Mouse (Mus musculus): ENCODE data around the gene Tmem108. TPM values are rescaled to one million over a fixed set of nuclear protein-coding genes. Genes with fewer than 3 reads are reported as not detected.

Gene Tmem108
- polyA plus RNA-seq, 1 experiment, result 1.0 TPM

DNA sequence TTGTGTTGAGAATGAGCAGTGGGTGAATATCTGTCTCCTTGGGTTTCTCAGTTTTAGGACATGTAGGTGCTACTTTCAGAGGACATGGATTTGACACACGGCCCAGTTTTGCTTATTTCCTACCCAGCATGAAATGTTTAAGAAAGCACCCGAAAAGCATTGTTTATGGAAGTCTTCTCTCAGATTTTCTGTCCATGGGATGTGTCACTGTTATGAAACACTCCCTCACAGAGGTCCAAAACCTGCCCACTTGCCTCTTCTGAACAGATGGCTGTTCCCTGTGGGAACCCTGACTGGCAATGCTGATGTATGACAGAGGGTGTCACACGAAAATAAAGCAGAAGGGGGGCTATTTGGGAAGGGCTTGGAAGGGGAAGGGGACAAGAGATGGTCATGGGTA is 212.5 kb downstream of the Tmem108 start:
- no peak for DNase-seq (ENCODE audit: low spot score)

DNA sequence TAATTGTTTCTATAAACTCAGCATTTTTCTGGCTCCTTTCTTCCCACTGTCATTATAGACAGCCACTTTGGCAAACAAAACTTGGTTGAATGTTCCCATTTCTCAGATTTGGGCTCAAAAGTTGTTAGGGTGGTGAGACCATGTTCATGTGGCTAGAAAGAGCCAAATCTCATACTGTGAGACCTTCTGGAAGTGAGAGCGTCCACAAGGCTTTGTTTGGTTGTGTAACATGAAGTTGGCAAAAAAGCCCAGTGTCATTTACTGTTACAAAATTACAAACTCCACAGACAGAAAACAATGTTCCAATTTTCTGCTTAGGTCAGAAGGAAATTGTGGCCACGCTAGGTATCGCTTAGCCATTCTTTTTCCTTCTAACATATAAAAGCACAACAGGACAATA is 213.0 kb downstream of the Tmem108 start:
- DNase-seq (ENCODE audit: low spot score), result no peak

DNA sequence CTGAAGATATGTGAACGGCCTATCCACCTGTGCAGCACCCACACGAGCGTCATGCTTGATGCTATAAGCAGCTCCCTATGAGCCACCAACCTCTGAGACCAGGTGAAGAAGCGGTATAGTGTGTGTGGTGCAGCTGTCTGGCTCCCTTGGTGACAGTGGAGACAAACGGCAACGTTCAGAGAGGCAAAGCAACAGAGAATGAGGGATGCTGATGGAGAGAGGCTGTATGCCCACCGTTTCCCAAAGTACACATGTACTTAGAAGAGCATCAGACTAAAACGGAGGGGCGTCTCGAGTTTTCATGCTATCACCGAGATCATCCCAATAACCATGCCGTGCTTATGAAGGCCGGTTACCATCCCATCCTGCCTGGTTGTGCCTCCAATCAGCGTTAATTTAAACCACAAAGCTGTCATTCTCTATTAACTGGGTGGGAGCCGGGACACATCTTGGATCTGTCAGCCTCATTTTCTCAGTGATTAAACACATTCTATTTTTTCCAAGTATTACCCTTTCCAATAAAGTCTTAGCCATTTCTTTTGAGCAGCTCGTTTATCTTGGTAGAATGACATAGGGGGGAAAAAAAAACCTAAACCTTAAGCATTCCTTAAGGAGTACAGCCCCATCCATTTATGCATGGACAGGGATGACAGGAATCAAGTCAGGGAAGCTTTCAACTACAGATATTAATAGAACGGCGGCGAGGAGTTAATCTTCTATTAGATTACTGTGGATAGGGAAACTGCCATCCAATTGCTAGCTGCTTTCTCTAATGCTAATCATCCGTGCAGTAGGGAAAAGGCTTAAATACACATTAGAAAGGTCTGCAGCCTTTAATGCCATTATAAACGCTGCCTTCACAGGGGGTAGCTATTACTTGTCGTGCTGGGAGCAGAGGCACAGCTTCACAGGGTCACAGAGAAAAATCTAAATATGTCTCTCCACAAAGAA is 214.7 kb downstream of the Tmem108 start:
- no peak for DNase-seq (ENCODE audit: low spot score)

DNA sequence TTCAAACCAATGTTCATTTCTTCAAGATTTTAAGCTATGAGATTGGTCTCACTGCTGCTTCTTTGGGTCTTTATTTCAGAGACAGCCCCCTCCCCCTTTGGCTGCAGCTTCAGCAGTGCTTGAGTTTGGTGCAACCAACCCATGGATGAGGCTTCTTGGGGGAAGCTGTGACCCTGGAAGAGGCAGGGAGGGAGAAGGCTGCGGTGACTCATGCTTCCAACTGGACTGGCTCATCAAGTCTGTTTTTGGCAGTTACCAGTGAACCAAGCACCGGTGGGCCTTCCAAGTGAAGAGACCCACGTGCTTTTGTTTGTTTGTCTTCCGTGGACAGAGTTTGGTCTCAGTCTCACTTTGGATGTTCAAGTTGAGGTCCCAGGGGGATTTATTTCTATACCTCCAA is 215.9 kb downstream of the Tmem108 start:
- DNase-seq (ENCODE audit: low spot score), result no peak

DNA sequence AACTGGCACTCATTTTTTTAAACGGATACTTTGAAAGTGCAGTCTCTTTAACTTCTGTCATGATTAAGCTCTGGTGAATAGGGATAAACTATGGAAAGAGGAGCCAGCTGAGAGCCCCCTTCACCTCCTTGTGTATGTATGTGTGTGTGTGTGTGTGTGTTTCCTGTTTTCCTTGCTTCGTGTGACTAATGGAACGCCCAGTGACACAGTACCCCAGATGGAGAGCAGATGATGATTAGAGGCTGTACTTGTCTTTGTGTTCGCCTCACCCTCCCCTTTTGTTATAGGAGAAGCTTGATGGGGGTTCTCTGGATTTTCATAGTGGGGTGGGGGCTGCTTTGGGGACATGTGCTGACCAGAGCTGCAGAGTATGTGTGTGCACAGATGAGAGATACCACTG is 216.4 kb downstream of the Tmem108 start:
- no peak for DNase-seq (ENCODE audit: low spot score)

DNA sequence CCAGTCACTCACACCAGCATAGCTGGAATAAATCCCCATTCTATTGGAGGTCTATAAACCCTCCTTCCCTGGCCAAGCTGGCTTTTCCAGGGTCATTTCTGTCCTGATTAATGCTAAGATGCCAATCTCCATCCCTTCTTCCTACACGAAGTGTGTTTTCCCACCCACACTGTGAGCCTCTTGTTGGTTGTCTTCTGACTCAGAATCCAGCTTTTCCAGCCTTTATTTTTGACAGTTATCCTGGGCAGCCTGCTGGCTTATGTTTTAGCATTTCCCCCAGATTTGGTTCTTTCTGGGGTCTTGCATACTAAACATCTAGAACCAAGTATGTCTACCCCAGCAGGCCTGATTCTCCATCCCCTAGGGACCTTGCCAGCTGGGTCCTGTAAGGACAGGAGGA is 217.0 kb downstream of the Tmem108 start:
- no peak for DNase-seq (ENCODE audit: low spot score)

DNA sequence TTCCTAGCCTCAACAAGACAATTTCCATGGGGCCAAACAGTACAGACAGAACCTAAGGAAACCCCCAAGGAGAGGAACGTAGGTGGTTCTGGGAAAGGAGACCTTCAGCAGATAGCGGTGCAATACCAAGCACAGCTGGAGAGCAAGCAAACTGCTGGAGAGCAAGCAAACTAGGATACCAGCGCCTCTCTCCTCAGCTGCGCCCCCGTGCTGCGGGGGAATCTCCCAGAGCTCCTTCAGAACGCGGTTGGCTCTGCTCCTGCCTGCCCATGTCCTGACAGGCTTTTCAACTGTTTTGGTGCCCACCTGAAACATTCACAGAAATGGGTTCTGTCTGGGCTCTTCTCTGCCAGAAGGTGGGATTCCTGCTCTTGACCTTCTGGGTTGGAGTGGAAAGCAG is 221.1 kb downstream of the Tmem108 start:
- no peak for DNase-seq (ENCODE audit: low spot score)

DNA sequence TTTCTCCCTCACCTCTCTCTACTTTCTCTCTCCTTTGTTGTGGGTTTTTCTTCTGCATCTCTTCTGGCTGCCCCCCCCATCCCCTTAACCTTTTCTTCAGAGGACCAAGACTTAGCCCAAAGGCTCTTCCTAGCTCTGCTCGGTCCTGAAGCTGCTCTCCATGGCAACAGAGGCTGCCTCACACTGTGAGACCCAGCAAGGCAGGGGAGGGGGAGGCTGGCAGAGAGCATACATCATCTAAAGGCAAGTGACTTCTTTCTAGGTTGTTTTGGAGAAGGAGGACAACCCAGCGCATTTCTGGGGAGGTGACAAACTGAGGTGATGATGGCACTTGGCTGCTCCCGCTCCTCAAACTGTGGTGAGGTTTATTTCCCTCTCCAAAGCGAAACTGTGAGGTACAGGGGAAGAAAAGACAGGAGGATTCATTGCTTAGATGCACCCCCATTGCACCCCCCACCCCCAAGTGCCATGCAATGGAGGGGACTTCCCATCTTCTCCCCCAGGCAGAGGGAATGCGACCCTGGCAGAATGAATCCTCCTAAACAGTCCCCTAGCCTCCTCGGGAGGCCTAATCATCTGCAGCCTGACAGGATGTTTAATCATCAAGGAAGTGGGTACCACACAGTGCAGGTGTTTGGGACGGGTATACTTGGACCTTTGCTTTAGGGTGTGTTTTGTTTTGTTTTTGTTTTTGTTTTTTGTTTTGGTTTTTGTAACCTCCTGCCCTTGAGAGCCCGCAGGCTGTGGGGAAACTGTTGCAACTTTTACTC is 223.4 kb downstream of the Tmem108 start:
- no peak for DNase-seq (ENCODE audit: low spot score)

DNA sequence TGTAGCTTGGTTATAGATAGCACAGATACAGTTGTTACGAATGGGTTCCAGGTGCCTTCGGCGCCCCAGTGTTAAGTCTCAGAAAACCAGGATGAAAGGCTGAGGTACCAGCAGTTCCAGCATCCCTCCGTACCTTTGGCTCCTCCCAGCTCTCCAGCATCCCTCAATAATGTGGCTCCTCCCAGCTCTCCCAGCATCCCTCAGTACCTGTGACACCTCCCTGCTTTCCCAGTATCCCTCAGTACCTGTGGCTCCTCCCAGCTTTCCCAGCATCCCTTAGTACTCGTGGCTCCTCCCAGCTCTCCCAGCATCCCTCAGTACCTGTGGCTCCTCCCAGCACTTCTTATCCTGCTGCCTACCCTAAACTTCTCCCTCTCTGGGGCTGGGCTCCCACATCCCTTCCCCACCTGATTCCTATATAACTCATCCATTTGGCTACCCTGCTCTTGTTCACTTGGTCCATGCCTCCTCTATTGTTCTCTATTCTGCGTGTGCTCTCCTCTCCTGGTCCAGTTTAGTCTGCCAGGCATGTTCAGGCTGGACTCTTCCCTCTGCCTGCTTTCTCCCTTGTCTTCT is 225.5 kb downstream of the Tmem108 start:
- DNase-seq (ENCODE audit: low spot score), result no peak

DNA sequence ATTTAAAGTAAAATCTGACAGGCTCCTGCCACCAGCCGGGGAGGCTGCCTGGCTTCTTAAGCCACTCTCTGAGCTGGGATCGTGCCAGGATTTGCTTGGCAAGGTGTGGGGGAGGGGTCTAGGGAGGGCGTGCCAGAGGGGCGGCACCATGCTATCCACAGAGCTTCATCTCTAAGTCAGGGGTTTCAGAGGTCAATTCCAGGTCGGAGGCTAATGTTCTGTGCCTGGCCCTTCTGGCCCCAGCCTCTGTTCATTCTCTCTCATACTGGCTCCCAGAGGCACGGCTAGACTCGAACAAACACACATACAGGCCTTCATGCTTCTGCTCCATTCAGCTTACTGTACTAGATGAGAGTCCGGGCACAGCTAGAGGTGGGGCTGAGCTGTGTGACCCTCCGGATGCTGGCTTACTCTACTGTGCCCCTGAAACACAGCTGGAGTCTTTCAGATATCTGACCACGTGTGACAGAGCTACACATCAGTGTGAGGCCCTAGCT is 236.5 kb downstream of the Tmem108 start:
- no peak for DNase-seq (ENCODE audit: low spot score)

DNA sequence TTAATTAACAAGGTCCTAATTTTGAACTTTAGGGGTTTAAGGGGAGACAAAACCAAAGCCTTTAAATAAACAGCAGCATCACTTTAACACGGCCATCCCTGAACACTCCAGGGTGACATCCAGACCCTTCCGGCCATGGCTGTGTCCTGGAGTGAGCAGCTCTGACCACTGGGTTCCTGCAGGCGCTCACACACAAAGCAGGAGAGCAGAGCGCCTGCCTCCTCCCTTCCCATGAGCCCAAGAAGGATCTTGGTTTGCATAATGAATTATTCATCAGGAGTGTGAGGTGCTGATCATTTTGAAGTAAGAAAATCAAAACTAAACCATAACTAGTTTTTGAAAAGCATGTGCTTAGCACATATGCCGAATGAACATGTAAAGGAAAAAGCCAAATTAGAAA is 237.0 kb downstream of the Tmem108 start:
- DNase-seq (ENCODE audit: low spot score), result no peak

DNA sequence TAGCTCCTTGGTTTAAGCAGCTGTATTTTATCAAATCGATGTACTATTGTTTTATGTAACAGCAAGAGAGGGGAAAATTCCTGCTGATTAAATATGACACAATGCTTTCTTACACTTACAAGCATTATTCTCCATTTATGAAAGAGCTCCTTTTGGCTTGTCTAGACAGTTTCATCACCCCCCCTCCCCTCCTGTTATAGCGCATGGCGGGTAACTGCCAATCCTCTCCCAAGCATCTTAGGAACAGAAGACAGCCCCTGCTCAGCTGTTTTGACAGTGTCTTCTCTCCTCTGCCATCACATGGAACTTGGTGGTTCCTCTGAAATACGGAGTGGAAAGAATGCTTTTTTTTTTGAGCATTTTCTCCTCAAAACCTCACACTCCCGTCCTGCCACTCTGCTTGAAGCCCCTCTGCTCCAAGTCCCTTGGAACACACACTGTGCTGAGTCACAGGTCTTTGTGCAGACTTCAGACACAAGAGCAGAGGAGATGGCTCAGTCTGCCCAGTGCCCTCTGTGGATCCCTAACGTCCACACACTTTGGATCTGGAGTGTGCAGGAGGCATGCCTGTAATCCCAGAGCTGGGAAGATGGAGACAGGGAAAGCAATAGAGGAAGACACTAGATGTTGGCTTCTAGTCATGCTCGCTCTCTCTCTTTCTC is 237.8 kb downstream of the Tmem108 start:
- DNase-seq (ENCODE audit: low spot score), result no peak

DNA sequence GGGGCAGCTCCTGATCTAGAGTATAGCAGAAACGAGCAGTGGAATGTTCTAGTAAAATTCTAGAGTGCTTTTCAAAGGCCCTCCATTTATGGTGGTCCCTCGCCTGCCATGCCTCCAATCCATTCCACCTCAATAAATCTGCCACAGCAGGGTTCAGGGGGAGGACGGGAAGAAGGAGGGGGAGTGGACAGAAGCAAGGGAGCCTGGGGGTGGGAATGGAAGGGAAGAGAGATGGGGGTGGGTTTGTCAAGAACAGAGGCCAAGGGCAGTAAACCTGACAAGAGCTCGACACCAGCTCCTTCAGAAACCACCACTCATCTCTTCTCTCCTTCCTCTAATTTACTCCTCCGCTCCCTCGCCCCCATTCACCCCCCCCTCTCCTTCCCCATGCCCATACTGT is 238.6 kb downstream of the Tmem108 start:
- no peak for DNase-seq (ENCODE audit: low spot score)

DNA sequence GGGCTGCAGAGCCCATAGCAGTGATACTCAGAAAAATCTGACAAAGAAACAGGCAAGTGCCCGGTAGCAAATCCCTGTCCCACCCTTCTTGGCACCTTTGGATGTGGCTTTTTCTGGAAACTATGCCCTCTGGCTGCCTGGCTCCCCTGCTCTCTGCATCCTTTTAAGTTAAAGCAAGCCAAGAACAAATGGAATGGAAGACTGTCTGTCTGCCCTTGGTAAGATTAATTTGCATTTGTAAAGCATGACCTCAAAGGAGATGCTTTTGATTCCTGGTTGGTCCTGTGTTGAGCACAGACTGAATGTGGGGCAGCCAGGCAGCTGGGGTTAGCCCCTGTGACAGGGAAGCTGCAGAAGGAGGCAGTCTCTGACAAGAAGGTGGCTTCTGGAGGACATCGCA is 247.8 kb downstream of the Tmem108 start:
- DNase-seq (ENCODE audit: low spot score), result no peak

DNA sequence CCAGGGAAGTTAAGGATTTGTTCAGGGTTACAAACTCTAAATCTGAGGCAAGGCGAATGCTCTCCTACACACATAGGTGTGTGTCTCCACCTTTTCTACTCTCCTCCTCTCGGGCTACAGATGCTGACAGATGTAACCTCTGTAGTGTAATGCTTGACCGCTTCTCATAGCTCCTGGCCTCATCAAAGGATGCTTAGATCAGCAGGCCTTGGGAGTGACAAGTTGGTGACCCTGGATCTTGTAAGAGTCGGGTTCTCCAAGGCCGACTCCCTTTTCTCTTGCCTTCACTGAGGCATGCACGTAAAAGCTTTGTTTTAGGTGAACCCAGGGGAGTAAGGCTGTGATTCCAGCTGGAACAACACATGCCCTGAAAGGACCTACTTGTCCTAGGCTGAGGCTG is 249.4 kb downstream of the Tmem108 start:
- no peak for DNase-seq (ENCODE audit: low spot score)

DNA sequence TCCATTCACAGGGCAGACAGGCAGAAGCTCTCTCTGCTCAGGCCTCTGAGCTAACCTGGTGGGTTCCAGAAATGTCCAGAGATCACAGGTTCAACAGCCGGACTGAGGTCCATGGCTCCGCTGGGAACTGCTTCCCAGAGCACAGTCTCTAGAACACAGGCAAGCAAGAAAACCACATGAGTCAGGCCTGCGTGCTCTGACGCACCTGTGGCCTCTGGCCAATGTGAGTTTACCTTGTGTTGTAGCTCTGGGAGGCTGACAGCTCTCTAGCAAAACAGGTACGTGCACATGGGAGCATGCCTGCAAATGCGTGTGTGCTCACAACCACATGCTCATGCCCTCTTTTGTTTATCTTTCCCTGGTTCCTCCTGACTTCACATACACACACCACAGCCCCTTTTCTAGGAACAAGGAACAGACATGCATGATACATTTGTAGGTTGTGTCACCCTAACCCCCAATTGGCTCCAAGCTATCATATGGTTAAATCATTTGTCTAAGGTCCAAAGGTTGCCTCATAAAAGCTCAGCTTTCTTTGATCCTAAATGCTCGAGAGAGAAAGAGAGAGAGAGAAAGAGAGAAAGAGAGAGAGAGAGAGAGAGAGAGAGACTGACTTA is 254.6 kb downstream of the Tmem108 start:
- DNase-seq (ENCODE audit: low spot score), result no peak

DNA sequence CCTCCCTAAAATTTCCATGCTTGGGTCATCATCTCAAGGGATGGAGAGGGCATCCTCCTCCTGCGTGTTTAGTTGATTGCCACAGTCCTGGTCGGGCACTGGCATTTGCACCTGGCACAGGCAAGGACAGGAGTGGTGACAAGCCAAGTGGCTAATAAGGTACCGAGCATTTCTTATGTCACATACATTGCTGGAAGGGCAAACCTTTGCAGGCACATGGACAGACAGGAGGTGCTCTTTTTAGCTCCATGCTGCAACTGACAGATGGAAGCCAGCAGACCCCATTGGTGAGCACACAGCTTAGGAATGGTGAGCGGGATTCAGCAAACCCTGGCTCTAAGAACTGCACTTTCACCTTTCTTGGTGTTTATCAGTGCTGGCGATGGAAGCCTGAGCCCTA is 256.6 kb downstream of the Tmem108 start:
- no peak for DNase-seq (ENCODE audit: low spot score)

DNA sequence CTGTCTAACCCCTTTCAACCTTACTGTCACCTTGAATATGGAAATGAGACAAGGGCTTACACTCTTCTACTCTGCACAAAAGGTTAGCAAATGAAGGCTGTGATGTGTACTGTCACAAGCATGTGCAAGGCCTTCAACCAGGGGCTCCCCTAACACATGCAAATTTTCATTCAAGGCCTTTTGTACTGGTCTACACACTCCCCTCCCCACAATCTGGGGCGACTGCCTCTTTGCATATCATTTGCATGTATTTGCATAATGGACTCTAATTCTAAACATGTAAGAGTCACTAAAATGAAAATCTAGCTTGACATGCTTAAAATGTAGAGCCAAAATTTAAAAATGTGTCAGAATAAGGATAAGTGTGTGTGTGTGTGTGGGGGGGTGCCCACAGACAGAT is 257.0 kb downstream of the Tmem108 start:
- DNase-seq (ENCODE audit: low spot score), result no peak

DNA sequence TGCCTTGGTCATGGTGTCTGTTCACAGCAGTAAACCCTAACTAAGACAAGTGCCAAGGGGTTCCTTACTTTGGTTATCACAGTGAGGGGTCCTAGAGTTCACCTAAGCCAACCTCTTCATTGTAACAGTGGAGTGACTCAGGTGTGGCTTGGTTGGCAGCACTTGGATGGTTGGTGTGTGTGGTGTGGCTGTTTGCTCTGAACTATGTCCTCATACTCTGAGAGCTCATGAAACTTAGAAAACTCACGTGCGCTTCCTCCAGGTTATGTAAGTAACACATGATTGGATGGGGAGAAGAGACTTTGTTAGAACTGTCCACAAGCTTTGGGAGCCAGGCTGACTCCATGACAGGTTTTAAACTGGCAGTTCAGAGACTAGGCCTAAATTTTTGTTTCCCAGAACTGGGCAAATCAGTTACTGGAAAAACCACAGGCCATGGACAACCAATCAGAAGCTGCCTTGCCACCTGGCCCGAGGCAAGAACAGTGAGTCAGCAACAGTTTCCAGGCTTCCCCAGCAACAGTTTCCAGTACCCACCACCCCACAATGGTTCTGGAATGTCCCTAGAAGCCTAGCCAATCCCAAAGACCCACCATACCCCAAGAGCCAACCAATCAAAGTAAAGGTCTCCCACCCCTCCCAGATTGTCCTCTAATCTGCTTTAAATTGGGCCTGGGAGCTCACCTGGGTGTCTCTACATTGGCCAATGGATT is 257.9 kb downstream of the Tmem108 start:
- DNase-seq (ENCODE audit: low spot score), result no peak

DNA sequence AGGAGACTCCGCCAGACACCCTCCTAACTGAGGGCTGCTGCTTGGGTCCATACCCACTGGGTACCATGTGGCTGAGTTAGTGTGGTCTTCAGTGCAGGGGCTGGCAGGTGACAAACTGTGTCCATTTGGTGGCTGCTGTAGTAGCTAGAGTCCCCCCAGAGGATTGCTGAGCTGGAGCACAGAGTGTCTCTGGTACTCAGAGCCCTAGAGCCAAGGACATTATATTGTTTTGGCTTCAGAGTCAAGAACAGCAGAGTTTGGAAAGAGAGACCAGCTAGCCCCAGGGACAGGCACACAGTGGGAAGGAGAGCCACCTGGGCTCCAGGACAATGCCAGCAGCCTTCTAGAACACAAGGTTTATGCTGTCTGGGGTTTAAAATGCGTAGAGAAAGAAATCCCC is 259.0 kb downstream of the Tmem108 start:
- no peak for DNase-seq (ENCODE audit: low spot score)

DNA sequence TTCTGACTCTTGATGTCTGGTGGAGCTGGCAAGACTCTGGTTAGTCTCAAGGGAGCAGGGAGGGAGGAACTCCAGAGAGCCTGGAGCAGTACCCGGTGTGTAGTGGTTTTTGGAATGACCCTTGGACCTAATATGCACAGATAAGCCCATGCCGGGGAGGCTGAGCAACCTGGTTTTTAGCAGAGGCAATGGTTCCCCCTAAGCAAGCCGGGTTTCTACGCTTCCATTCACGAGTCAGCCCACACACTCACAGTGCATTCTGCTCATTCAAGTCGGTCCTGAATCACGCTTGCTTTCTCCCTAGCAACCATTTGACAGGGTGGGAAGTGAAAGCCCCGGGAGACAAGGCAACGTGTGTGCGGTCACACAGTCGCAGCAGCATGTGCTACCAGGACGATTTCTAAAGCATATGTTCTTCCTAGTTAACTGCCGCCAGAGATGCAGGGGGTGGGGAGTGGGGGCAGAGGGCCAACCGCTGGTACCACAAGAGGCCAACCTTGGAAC is 259.7 kb downstream of the Tmem108 start:
- no peak for DNase-seq (ENCODE audit: low spot score)
